Mouse (Mus musculus) cerebellum, adult 2 months (tissue): ENCODE data around the gene Naa20.

ENCODE experiments used
- CTCF ChIP-seq: fragments of 200-500 bp; IDR thresholded peaks from 2 replicates; pipeline ENCODE4 v1.5.1; 2011; ENCODE audit warnings: low read depth, mild to moderate bottlenecking, control low read depth, low read length, moderate library complexity, borderline replicate concordance; ENCODE audit not compliant: insufficient read depth
- POLR2A ChIP-seq: fragments of 200-500 bp; IDR thresholded peaks from 2 replicates; pipeline ENCODE4 v1.6.1; 2011; ENCODE audit warnings: low read length, control low read depth, borderline replicate concordance; ENCODE audit not compliant: insufficient read depth

DNA sequence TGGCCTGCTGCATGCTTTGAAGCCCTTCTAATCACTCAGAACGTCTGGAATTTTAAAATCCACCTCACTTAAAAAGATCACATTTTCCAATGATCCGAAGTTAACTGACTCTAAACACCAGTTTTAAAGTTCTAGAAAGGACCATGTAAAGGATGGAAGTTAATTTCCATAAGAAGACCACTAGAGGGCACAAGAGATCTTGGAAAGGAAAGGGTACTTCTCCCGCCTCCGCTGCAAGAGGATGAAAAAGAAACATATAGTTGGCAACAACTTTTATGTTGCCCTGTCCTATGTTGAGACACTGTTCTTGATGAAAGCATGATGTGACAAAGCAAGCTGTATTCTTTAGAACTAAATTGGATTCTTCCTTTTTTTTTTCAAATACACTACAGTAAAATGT lies 55.6 kb downstream of the Naa20 start:
- TF ChIP-seq CTCF: no peak
- no peak for TF ChIP-seq POLR2A
